Mouse (Mus musculus): ENCODE data around the gene Per2.

Per2 gene

GRCm38 (mm10) chr1:91458223-91458861 is 782 bp downstream of the Per2 start:
- no peak for DNase-seq (ENCODE audit: low spot score in 2 of 2)

GRCm38 (mm10) chr1:91457698-91458097 is 1.4 kb downstream of the Per2 start:
- no peak for DNase-seq (ENCODE audit: low spot score in 2 of 2)

- DNase-seq (ENCODE audit: low spot score in 2 of 2): no peak
Measured at GRCm38 (mm10) chr1:91457116-91457515, 2.0 kb downstream of the Per2 start.

- DNase-seq (ENCODE audit: low spot score in 2 of 2): no peak
Measured at GRCm38 (mm10) chr1:91456301-91456801, 2.8 kb downstream of the Per2 start.

- DNase-seq (ENCODE audit: low spot score in 2 of 2): no peak
Measured at GRCm38 (mm10) chr1:91455661-91456161, 3.4 kb downstream of the Per2 start.

- no peak for DNase-seq (ENCODE audit: low spot score in 2 of 2)
Measured at GRCm38 (mm10) chr1:91454927-91455326, 4.2 kb downstream of the Per2 start.

GRCm38 (mm10) chr1:91454366-91454765 is 4.8 kb downstream of the Per2 start:
- DNase-seq (ENCODE audit: low spot score in 2 of 2): no peak

- DNase-seq (ENCODE audit: low spot score in 2 of 2): no peak
Measured at GRCm38 (mm10) chr1:91453932-91454331, 5.2 kb downstream of the Per2 start.

- no peak for DNase-seq (ENCODE audit: low spot score in 2 of 2)
Measured at GRCm38 (mm10) chr1:91451547-91452084, 7.5 kb downstream of the Per2 start.

- DNase-seq (ENCODE audit: low spot score in 2 of 2): no peak
Measured at GRCm38 (mm10) chr1:91450851-91451250, 8.3 kb downstream of the Per2 start.

- no peak for DNase-seq (ENCODE audit: low spot score in 2 of 2)
Measured at GRCm38 (mm10) chr1:91448688-91449087, 10.4 kb downstream of the Per2 start.

GRCm38 (mm10) chr1:91446511-91446910 is 12.6 kb downstream of the Per2 start:
- no peak for DNase-seq (ENCODE audit: low spot score in 2 of 2)

GRCm38 (mm10) chr1:91446060-91446459 is 13.1 kb downstream of the Per2 start:
- no peak for DNase-seq (ENCODE audit: low spot score in 2 of 2)

- no peak for DNase-seq (ENCODE audit: low spot score in 2 of 2)
Measured at GRCm38 (mm10) chr1:91444841-91445830, 14.0 kb downstream of the Per2 start.

GRCm38 (mm10) chr1:91442350-91442990 is 16.7 kb downstream of the Per2 start:
- no peak for DNase-seq (ENCODE audit: low spot score in 2 of 2)

- no peak for DNase-seq (ENCODE audit: low spot score in 2 of 2)
Measured at GRCm38 (mm10) chr1:91441855-91442254, 17.3 kb downstream of the Per2 start.

GRCm38 (mm10) chr1:91439776-91440175 is 19.3 kb downstream of the Per2 start:
- no peak for DNase-seq (ENCODE audit: low spot score in 2 of 2)

- DNase-seq (ENCODE audit: low spot score in 2 of 2): no peak
Measured at GRCm38 (mm10) chr1:91437573-91437972, 21.6 kb downstream of the Per2 start.

GRCm38 (mm10) chr1:91437083-91437400 is 22.1 kb downstream of the Per2 start:
- DNase-seq (ENCODE audit: low spot score in 2 of 2): no peak

- DNase-seq (ENCODE audit: low spot score in 2 of 2): no peak
Measured at GRCm38 (mm10) chr1:91436380-91437082, 22.6 kb downstream of the Per2 start.

- DNase-seq (ENCODE audit: low spot score in 2 of 2): no peak
Measured at GRCm38 (mm10) chr1:91435606-91436130, 23.5 kb downstream of the Per2 start.
